Mouse (Mus musculus) adrenal gland, postnatal 10 days (tissue): ENCODE data around the gene Smim12. TPM values are rescaled to one million over a fixed set of nuclear protein-coding genes. Genes with fewer than 3 reads are reported as not detected.

Experiments
- DNase-seq: peaks from one replicate; pipeline ENCODE4 v3.0.0; 2021; ENCODE audit warnings: mixed read lengths
- long read RNA-seq, 2 experiments: library from polyadenylated mRNA; stranded (forward); transcript quantifications; one replicate each; pipeline ENCODE4 v2.0.0; 2021
- total RNA-seq, 2 experiments: library from RNA; stranded (reverse); gene quantifications; 2 replicates each; pipeline ENCODE4 v1.2.3; 2021

Smim12 gene
- 10 to 100 TPM; 36.6 to 38.3 TPM for total RNA-seq
- long read RNA-seq, experiment 1, transcript Smim12-201 (2 exons, 1,022 nt) = major isoform, 51 of 57 reads
- long read RNA-seq, experiment 1, partial matches to known transcripts = 6 of 57 reads
- long read RNA-seq, experiment 1, other reads (novel, unspliced or antisense) = 0 of 57 reads
- long read RNA-seq, experiment 2, transcript Smim12-201 (2 exons, 1,022 nt) = major isoform, 47 of 49 reads
- long read RNA-seq, experiment 2, partial matches to known transcripts = 0 of 49 reads
- long read RNA-seq, experiment 2, other reads (novel, unspliced or antisense) = 2 of 49 reads

DNA sequence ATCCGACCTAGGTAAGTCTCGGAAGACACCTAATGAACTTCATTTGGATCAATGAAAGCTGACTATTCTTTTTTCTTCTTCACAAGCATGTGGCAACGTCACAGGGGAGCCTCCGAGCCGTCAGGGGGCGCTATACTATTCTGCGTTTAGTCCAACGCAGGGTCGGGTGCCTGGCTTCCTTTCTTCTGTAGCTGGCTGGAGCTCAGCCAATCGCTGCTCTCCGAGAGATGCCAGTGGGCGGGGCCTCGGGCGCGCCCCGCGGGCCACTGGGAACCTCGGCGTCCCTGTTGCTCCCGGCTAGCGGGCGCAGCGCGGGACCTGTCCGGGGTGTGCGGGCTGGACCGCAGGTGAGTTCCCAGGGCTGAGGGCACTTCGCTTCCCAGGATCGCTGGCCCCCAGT, at the start of gene Smim12:
Smim12 (plus strand) TSS at position 233 of the 400 bp plus-strand sequence.
- DNase-seq = peak; percentile 100

- no peak for DNase-seq
These were observed 48.9 kb upstream of the Smim12 start for GRCm38 (mm10) chr4:127194477-127195269.

DNA sequence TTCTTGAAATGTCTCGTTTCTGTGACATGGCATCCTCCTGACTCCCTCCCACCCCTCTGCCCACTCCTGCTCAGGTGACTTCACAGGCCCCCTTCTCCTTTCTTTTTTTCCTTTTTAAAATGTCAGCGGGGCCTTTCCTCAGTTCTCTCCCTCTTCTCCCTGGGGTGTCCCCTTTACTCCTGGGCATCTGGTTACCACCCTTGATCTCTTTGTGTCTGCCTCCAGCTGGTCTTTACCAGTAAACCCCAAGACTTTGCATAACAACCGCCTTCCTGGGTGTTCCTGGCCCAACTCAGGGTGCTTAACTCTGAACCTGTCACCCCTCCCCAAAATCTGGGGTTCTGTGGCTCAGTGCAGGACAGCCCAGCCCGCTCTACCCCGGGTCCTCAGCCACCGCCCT, 45.0 kb upstream of the Smim12 start:
- DNase-seq = no peak

GRCm38 (mm10) chr4:127199406-127199805, 44.2 kb upstream of the Smim12 start:
- no peak for DNase-seq

DNA sequence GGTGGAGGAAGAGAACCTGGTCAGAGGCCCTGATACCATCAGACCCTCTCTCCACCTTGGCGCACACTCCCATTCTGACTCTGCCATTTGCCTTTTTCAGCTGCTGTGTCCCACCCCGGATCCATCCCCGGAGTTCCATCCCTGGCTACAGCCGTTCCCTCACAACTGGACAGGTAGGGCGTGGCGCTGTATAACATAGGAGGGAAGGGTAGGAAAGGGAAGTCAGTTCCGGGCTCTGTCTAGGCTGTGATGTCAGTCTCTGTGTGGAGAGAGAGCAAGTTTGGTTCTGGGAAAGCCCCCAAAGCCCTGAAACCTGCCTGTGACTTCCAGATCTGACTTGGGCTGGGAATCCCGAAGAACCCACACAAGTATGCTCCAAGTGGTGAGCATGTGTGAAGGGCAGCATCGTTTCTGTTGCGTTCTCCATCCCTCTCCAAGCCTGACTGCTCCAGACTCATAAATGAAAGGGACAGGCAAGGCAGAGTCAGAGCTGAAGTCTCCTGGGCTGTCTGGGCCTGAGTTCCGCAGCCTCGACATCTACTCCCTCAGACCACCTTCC, 43.3 kb upstream of the Smim12 start:
- DNase-seq = no peak

GRCm38 (mm10) chr4:127200769-127201617, 42.6 kb upstream of the Smim12 start:
- no peak for DNase-seq

- DNase-seq = no peak
These were observed 40.5 kb upstream of the Smim12 start for GRCm38 (mm10) chr4:127203081-127203480.

DNA sequence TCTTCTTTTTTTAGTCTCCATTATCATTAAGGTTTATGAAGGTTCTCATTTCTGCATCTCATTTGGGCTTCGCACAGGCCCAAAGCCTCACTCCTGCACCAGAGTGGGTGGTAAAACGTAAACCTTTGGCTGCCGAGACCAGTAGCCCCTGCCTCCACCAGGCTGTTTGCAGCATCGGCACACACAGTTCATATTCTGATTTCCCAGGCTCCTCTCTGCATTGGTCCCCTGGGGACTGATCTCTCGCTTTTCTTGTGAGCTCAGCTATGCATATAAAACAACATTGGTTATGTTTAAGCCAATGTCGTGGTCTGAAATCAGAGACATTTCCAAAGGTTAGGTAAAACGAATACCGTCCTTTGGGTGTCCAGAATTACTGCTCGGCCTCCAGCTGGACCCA, 32.3 kb upstream of the Smim12 start:
- DNase-seq = no peak

DNA sequence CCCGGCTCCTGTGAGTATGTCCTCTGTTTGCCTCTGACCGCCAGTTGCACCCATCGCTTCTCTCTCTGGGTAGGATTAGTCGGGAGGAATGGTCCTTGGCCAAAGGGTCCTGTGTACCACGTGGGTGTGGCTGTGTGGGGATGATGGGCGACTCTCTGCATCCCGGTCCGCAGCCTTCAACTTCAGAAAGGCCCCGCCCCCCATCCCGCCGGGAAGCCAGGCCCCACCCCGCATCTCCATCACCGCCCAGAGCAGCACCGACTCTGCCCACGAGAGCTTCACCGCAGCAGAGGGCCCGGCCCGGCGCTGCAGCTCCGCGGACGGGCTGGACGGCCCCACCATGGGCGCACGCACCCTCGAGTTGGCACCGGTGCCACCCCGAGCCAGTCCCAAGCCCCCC, 29.1 kb upstream of the Smim12 start:
- no peak for DNase-seq

GRCm38 (mm10) chr4:127215103-127215502, 28.5 kb upstream of the Smim12 start:
- no peak for DNase-seq

GRCm38 (mm10) chr4:127215799-127216198, 27.8 kb upstream of the Smim12 start:
- DNase-seq = no peak

- no peak for DNase-seq
These were observed 27.3 kb upstream of the Smim12 start for GRCm38 (mm10) chr4:127216251-127216651.

- peak; percentile 30 for DNase-seq
These were observed 26.5 kb upstream of the Smim12 start for GRCm38 (mm10) chr4:127217048-127217447.

DNA sequence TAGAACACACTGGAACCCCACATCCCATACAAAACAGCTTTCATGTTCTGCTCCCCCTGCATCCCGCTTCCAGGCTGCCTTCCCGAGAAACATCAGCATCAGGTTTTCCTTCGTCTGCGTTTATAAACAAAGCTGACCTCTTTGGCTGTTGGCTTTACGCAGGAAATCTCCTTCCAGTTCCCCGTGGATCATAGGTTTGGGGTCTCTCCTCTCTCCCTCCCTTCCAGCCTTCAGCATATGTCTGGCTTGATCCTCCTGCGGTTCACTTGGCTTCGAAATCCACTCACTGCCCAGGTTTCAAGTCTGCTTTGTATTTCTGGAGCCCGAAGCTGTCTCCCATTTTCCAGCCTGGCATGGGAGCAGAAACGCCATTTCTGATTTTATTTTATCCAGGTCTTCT, 20.3 kb upstream of the Smim12 start:
- no peak for DNase-seq

- no peak for DNase-seq
These were observed 19.8 kb upstream of the Smim12 start for GRCm38 (mm10) chr4:127223755-127224154.

GRCm38 (mm10) chr4:127224444-127225100, 19.0 kb upstream of the Smim12 start:
- no peak for DNase-seq

DNA sequence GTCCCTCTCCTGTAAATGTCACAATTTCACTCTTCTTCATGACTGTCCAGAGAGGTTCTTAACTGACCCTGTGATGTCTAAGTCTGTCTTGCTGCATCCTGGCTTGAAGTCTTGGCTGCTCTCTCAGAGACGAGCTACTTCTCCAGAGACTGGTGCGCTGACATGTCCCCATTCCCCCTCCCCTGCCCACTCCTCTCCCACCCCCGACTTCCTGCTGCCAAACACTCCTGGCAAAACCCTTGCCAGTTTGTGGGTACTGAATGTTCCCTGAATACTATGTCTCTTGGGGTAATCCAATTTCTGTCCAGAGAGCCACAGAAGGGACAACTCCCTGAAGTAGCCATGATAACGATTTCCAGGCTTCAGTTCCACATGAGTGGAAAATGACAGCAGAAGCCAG, 17.5 kb upstream of the Smim12 start:
- DNase-seq = no peak

- DNase-seq = no peak
These were observed 16.4 kb upstream of the Smim12 start for GRCm38 (mm10) chr4:127227051-127227673.

DNA sequence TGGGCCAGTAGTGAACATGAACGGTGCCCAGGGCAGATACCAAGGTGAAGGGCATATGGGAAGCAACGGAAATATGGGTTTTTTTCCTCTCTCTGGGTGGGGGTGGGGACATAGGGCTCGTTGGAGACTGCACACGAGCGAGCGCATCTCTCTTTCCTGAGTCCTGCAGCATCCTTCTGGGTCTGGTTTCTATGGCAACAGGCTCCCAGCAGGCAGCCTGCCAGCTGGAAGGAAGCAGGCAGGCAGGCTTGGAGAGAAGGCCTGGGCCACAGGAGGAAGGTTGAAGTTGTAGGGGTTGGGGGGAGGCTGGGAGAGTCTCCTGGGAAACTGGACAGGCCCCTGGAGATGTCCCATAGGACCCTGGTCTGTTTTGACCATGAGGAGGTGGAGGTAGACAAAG, 11.6 kb upstream of the Smim12 start:
- DNase-seq = no peak

DNA sequence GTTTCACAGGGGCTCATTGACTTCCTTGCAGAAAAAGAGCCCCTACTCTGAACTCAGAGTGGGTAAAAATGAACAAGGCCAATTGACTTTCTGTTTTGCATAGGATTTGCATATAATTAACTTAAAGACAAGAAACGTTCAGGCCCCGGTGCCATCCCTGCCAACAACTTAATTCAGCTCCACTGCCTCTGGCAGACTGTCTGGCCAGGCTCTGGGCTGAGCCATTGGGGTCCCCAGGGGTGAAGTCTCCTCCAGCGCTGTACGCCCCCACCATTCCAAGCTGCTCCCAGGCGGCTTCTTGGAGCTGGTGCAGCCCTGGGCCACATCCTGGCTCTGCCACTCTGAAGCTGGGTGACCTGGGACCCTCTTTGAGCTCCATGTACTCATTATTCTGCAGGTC, 11.0 kb upstream of the Smim12 start:
- no peak for DNase-seq

DNA sequence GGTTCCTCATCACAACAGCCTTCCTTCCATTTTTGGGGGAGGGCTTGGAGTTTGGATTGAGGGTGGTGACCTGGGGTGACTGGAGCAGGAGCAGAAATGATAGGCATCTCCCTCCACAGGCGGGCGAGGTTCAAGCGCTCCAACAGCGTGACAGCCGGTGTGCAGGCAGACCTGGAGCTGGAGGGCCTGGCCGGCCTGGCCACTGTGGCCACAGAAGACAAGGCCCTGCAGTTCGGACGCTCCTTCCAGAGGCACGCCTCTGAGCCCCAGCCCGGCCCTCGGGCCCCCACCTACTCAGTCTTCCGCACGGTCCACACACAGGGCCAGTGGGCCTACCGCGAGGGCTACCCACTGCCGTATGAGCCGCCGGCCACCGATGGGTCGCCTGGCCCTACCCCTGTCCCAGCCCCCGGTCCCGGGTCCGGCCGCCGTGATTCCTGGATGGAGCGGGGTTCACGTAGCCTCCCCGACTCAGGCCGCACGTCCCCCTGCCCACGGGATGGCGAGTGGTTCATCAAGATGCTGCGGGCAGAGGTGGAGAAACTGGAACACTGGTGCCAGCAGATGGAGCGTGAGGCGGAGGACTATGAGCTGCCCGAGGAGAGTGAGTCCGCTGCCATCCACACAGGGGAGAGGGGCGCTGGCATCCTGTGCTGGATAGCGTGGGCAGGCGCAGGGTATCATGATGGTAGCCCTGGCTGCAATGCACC, 10.0 kb upstream of the Smim12 start:
- DNase-seq = no peak
